Mouse (Mus musculus) G1E (cell line): ENCODE data around the gene Tfpi. TPM values are rescaled to one million over a fixed set of nuclear protein-coding genes. Genes with fewer than 3 reads are reported as not detected.

Experiments
- ATAC-seq: 2 replicates; pipeline ENCODE4 v1.8.0; 2016; ENCODE audit warnings: mild to moderate bottlenecking; ENCODE audit not compliant: insufficient number of reproducible peaks, poor library complexity, low FRiP score, severe bottlenecking; ENCODE audit errors: extremely low read depth
- DNase-seq: peaks from one replicate; pipeline ENCODE4 v3.0.0; 2012; ENCODE audit warnings: low spot score
- H3K27me3 ChIP-seq: 2 replicates; pipeline ENCODE4 v1.6.1; 2012; ENCODE audit warnings: mild to moderate bottlenecking, low read length, inconsistent platforms; ENCODE audit not compliant: insufficient read depth
- H3K36me3 ChIP-seq: replicated peaks from 2 replicates; pipeline ENCODE3; 2012; ENCODE audit warnings: mild to moderate bottlenecking, inconsistent platforms
- H3K4me1 ChIP-seq: 2 replicates; pipeline ENCODE4 v1.6.1; 2012; ENCODE audit warnings: low read depth, low read length, inconsistent platforms, mixed read lengths; ENCODE audit not compliant: insufficient read depth
- H3K4me3 ChIP-seq: 2 replicates; pipeline ENCODE4 v1.5.1; 2012; ENCODE audit warnings: low read depth, mild to moderate bottlenecking, inconsistent platforms, low read length, moderate library complexity, mixed read lengths
- H3K9me3 ChIP-seq: replicated peaks from 2 replicates; pipeline ENCODE4 v1.6.1; 2012; ENCODE audit warnings: inconsistent platforms
- CTCF ChIP-seq: IDR thresholded peaks from 2 replicates; pipeline ENCODE4 v1.5.1; 2012; ENCODE audit warnings: low read depth, low read length, inconsistent platforms, mixed read lengths
- GATA1 ChIP-seq: IDR thresholded peaks from 2 replicates; pipeline ENCODE4 v1.6.1; 2012; ENCODE audit warnings: borderline replicate concordance, low read length, inconsistent platforms, mixed read lengths
- GATA2 ChIP-seq: IDR thresholded peaks from 2 replicates; pipeline ENCODE4 v1.6.1; 2012; ENCODE audit warnings: low read depth, low read length, inconsistent platforms, borderline replicate concordance
- POLR2AphosphoS5 ChIP-seq: IDR thresholded peaks from 2 replicates; pipeline ENCODE4 v1.6.1; 2012; ENCODE audit warnings: low read depth, low read length, inconsistent platforms; ENCODE audit not compliant: insufficient replicate concordance
- TAL1 ChIP-seq: conservative IDR thresholded peaks from 2 replicates; pipeline ENCODE4 v1.6.1; 2012; ENCODE audit warnings: low read depth, low read length, inconsistent platforms, mixed read lengths
- polyA plus RNA-seq: library from polyadenylated mRNA; stranded (reverse); fragments of >175 nt; gene quantifications from 2 replicates; pipeline ENCODE4 v1.2.3, GENCODE M21; 2012
- total RNA-seq, 2 experiments: library from RNA; stranded (forward) in 1 of 2; stranded (reverse) in 1 of 2; fragments of 200-1000 nt in 1 of 2; fragments of >200 nt in 1 of 2; fragmentation: Nextera tagmentation in 1 of 2; gene quantifications; 2 replicates each; pipeline ENCODE4 v1.2.3; 2014 to 2017

The Tfpi gene
- total and polyA plus RNA-seq, 3 experiments = 1.2 to 62.5 (median 41.4) TPM

- no peak for DNase-seq
- H3K27me3 ChIP-seq = peaks cover 9% of the 10 kb centered on the region; the same call in 1 of the 2 replicates
- H3K36me3 ChIP-seq = no peaks in the 10 kb centered on the region
- H3K4me1 ChIP-seq = peaks cover 2% of the 10 kb centered on the region; the same call in 1 of the 2 replicates
- H3K4me3 ChIP-seq = no peak overlapping the region
- ATAC-seq = no peak
- TF ChIP-seq CTCF (no peak), POLR2AphosphoS5 (no peak), TAL1 (no peak), GATA1 (no peak)
- no peaks in the 10 kb centered on the region for H3K9me3 ChIP-seq
These were observed 22.3 kb upstream of the Tfpi start for GRCm38 (mm10) chr2:84498921-84499320.

- Histone ChIP-seq H3K27me3 (peaks cover 19% of the 10 kb centered on the region), H3K4me3 (no peak overlapping the region), H3K9me3 (no peaks in the 10 kb centered on the region), H3K4me1 (no peaks in the 10 kb centered on the region), H3K36me3 (no peaks in the 10 kb centered on the region)
- no peak for ATAC-seq
- no peak for DNase-seq
- TF ChIP-seq GATA1 (no peak), GATA2 (no peak), POLR2AphosphoS5 (no peak), TAL1 (no peak), CTCF (no peak)
These were observed 18.5 kb upstream of the Tfpi start for GRCm38 (mm10) chr2:84495108-84495507.

DNA sequence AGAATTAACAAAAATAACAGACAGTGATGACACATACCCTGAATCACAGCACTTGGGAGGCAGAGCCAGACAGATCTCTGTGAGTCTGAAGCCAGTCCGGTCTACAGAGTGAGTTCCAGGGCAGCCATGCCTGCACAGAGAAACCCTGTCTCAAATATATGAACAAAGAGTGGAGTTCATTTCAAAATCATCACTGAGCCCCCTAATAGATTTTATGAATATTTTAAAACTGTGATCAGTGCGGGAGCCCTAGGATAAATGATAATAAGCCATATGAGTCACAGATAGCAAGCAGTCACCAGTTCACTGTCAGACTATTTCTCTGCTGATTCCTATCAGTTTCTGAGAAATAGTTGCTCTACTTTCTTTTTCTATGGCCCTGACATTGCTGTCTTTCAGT lies 17.1 kb upstream of the Tfpi start:
- no peaks in the 10 kb centered on the region for H3K9me3 ChIP-seq
- DNase-seq = no peak
- TF ChIP-seq GATA2 (no peak), CTCF (no peak), GATA1 (no peak), TAL1 (no peak), POLR2AphosphoS5 (no peak)
- H3K27me3 ChIP-seq = peaks cover 15% of the 10 kb centered on the region
- no peak overlapping the region for H3K4me3 ChIP-seq
- ATAC-seq = no peak
- H3K36me3 ChIP-seq = no peaks in the 10 kb centered on the region
- H3K4me1 ChIP-seq = no peaks in the 10 kb centered on the region

DNA sequence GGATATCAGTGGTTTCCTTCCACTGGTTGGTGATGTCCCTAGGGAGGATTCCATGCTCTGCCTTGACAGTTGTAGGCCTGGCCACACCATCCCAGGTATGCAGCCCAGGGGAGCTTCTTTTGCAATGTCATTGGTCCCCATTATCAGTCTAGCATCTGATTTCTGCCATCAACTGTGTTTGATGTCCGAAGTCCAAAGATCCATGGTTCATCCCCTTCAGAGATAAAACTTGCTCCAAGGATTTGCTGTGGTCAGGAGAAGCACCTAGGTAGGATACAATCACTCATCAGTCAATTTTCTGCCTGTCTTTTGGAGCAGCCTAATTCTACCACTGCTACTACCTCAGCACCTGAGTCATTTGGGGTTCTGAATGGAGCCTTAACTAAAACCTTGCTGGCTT lies 15.1 kb upstream of the Tfpi start:
- Histone ChIP-seq H3K4me1 (no peaks in the 10 kb centered on the region), H3K4me3 (no peak overlapping the region), H3K27me3 (peaks cover 17% of the 10 kb centered on the region), H3K36me3 (no peaks in the 10 kb centered on the region), H3K9me3 (no peaks in the 10 kb centered on the region)
- ATAC-seq (no peak), DNase-seq (no peak)
- TF ChIP-seq CTCF (no peak), GATA1 (no peak)

GRCm38 (mm10) chr2:84487705-84488291 lies 11.2 kb upstream of the Tfpi start:
- no peak for ATAC-seq

DNA sequence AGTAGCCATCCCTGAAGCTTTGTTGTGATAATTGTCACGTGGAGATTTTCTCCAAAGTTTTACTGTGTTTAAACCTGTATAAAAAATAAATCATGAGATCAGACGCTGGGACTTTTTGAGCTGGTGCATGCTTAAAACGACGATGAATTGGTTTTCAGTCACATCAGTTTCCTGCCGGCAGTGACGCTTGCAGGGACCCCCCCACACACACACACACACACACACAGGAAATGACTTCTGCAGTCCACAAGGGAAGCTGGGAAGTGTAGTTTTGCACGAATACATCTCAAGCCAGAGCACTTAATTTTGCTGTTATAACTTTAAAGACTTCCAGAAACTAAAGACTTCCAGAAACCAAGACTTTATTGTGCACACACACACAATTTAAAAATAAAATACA lies 5.3 kb upstream of the Tfpi start:
- ATAC-seq = no peak

More at GRCm38 (mm10) chr2:84487705-84488291, 11.2 kb upstream of the Tfpi start:
- no peaks in the 10 kb centered on the region for H3K4me1 ChIP-seq
- TF ChIP-seq CTCF (no peak), TAL1 (no peak), GATA1 (no peak), GATA2 (no peak), POLR2AphosphoS5 (no peak)
- no peak for DNase-seq
- peaks cover 17% of the 10 kb centered on the region for H3K27me3 ChIP-seq
- no peaks in the 10 kb centered on the region for H3K9me3 ChIP-seq
- H3K4me3 ChIP-seq = no peak overlapping the region
- no peaks in the 10 kb centered on the region for H3K36me3 ChIP-seq

GRCm38 (mm10) chr2:84479036-84479435 lies 2.5 kb upstream of the Tfpi start:
- DNase-seq (no peak), ATAC-seq (peak; percentile 41; the same call in 1 of the 2 replicates)
- TF ChIP-seq POLR2AphosphoS5 (no peak), CTCF (no peak), GATA2 (no peak)
- Histone ChIP-seq H3K4me1 (peaks cover 27% of the 10 kb centered on the region), H3K27me3 (no peaks in the 10 kb centered on the region), H3K36me3 (peaks cover 8% of the 10 kb centered on the region), H3K9me3 (no peaks in the 10 kb centered on the region), H3K4me3 (no peak overlapping the region; the same call in 1 of the 2 replicates)

More for the DNA sequence above, 5.3 kb upstream of the Tfpi start:
- no peak for DNase-seq
- peaks cover 4% of the 10 kb centered on the region; the same call in 1 of the 2 replicates for H3K27me3 ChIP-seq
- no peaks in the 10 kb centered on the region for H3K36me3 ChIP-seq
- no peak overlapping the region for H3K4me3 ChIP-seq
- TF ChIP-seq POLR2AphosphoS5 (no peak), GATA1 (no peak), GATA2 (no peak), CTCF (no peak), TAL1 (no peak)
- H3K9me3 ChIP-seq = no peaks in the 10 kb centered on the region
- H3K4me1 ChIP-seq = peaks cover 13% of the 10 kb centered on the region
